Mouse (Mus musculus) small intestine, adult 2 months (tissue): Measurements from ENCODE around the gene Arid5b.

Experiments
- CTCF ChIP-seq: fragments of 200-500 bp; IDR thresholded peaks from 2 replicates; pipeline ENCODE4 v1.5.1; 2012; ENCODE audit warnings: low read depth, mild to moderate bottlenecking, control low read depth, inconsistent platforms, low read length, moderate library complexity, mixed read lengths; ENCODE audit not compliant: insufficient replicate concordance, insufficient read length; ENCODE audit errors: extremely low read depth
- POLR2A ChIP-seq: fragments of 200-500 bp; IDR thresholded peaks from 2 replicates; pipeline ENCODE4 v1.6.1; 2012; ENCODE audit warnings: low read depth, mild to moderate bottlenecking, control low read depth, inconsistent platforms, low read length, moderate library complexity

DNA sequence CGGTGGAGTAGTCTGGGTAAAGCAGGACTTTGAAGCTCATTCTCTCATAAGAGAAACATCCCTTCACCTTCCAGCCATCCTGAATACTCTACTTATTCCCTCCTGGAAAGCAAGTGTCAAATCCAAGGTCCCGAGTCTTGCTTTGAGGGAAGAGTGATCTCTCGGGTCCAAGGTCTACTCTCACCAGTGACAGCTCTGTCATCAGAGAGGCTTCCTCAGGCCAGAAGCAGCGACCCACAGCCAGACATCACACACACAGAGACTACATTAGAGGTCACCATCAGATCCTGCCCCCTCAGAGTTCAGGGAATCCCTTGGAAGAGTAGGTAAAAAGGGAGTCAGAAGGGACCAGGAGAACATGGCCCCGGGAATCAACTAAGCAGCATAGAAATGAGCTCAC, 140.4 kb downstream of the Arid5b start:
- TF ChIP-seq POLR2A (no peak), CTCF (no peak)
